Mouse (Mus musculus) heart, embryonic 16.5 days (tissue): ENCODE results near the gene Fermt3. TPM values are rescaled to one million over a fixed set of nuclear protein-coding genes. Genes with fewer than 3 reads are reported as not detected.

Experiments
- ATAC-seq: fragments of 200-750 bp; cut with Nextera tagmentation; replicated peaks from 2 replicates; pipeline ENCODE4 v1.8.0; 2017; ENCODE audit warnings: moderate number of reproducible peaks; ENCODE audit not compliant: insufficient read depth, low FRiP score; ENCODE audit errors: extremely low read depth
- H3K27ac ChIP-seq: fragments of 300-500 bp; sonication (generic); 2 replicates; pipeline ENCODE4 v1.5.1; 2014; ENCODE audit warnings: mild to moderate bottlenecking, low read length, control low read depth, moderate library complexity
- H3K27me3 ChIP-seq: fragments of 300-500 bp; sonication (generic); 2 replicates; pipeline ENCODE4 v1.6.1; 2014; ENCODE audit warnings: low read length, mixed read lengths; ENCODE audit not compliant: control insufficient read depth, insufficient read depth
- H3K36me3 ChIP-seq: fragments of 300-500 bp; sonication (generic); 2 replicates; pipeline ENCODE4 v1.6.1; 2014; ENCODE audit not compliant: control insufficient read depth, insufficient read depth
- H3K4me1 ChIP-seq: fragments of 300-500 bp; sonication (generic); 2 replicates; pipeline ENCODE4 v1.6.1; 2014; ENCODE audit warnings: low read length, mixed read lengths; ENCODE audit not compliant: control insufficient read depth, insufficient read depth
- H3K4me2 ChIP-seq: fragments of 300-500 bp; sonication (generic); 2 replicates; pipeline ENCODE4 v1.6.1; 2014; ENCODE audit warnings: low read depth, mild to moderate bottlenecking, control low read depth, low read length
- H3K4me3 ChIP-seq: fragments of 300-500 bp; sonication (generic); 2 replicates; pipeline ENCODE4 v1.5.1; 2014; ENCODE audit warnings: mild to moderate bottlenecking, control low read depth, low read length
- H3K9ac ChIP-seq: fragments of 300-500 bp; sonication (generic); 2 replicates; pipeline ENCODE4 v1.6.1; 2014; ENCODE audit warnings: low read length, control low read depth
- H3K9me3 ChIP-seq: fragments of 300-500 bp; sonication (generic); replicated peaks from 2 replicates; pipeline ENCODE4 v1.6.1; 2016; ENCODE audit warnings: low read length; ENCODE audit not compliant: control insufficient read depth
- WGBS: fragments of 180-500 bp; shearing (Covaris S2); extraction: QIAGEN DNeasy Blood & Tissue Kit; methylation state at CpG from one replicate; pipeline ENCODE4 v1.1.7; 2014; 5-methylcytosine and 5-hydroxymethylcytosine counted together
- polyA plus RNA-seq: library from polyadenylated mRNA; unstranded; fragments of >200 nt; fragmentation: Nextera tagmentation; extraction: Ambion mirVana; gene quantifications from 2 replicates; pipeline ENCODE4 v1.2.1, GENCODE M21; 2015

Gene Fermt3
- polyA plus RNA-seq, 1 experiment from 2014 or later: 24.7 TPM

DNA sequence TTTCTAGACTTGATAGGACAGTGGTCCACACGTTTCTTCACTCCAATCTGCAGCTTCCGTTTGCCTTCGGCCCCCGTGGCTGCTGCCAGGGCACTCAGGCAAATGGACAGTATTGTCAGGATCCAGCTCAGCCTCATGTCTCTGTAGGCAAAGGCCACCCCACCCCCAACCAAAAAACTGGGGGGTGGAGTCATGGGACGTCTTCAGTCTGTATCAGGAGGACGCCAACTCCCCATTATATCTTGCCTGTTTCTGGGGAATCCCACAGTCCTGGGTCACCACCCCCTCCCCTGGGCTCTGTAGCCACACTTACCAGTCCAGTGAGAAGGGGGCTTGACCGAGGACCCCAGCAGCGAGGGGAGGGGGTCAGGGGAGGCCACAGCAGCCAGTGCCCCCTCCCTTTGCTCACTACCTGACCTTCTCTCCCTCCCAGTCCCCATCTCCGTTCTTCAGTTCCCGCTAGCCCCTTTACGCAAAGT is 40.2 kb downstream of the Fermt3 start:
- peak overlapping the region; percentile 98 for H3K27ac ChIP-seq
- H3K4me1 ChIP-seq: peaks cover 35% of the 10 kb centered on the region
- no peak for ATAC-seq
- peak overlapping the region; percentile 75 for H3K4me2 ChIP-seq
- H3K9ac ChIP-seq: peak overlapping the region; percentile 81
- peak overlapping the region; percentile 61 for H3K4me3 ChIP-seq
- peaks cover 34% of the 10 kb centered on the region for H3K36me3 ChIP-seq
- H3K27me3 ChIP-seq: no peaks in the 10 kb centered on the region
- 7% methylated on average over 11 of the region's 11 CpGs for WGBS
- no peaks in the 10 kb centered on the region for H3K9me3 ChIP-seq

GRCm38 (mm10) chr19:6978639-6978974 is 40.7 kb downstream of the Fermt3 start:
- Histone ChIP-seq H3K4me3 (peak overlapping the region; percentile 61), H3K27ac (peak overlapping the region; percentile 98; the same call in 1 of the 2 replicates), H3K27me3 (no peaks in the 10 kb centered on the region), H3K9me3 (no peaks in the 10 kb centered on the region), H3K4me1 (peaks cover 40% of the 10 kb centered on the region), H3K9ac (peak overlapping the region; percentile 81), H3K4me2 (peak overlapping the region; percentile 75), H3K36me3 (peaks cover 30% of the 10 kb centered on the region)
- ATAC-seq: no peak
- 30% methylated on average over 3 of the region's 3 CpGs for WGBS

- H3K27ac ChIP-seq: peak overlapping the region; percentile 98; the same call in 1 of the 2 replicates
- no peaks in the 10 kb centered on the region for H3K9me3 ChIP-seq
- H3K4me3 ChIP-seq: peak overlapping the region; percentile 61
- peaks cover 40% of the 10 kb centered on the region for H3K4me1 ChIP-seq
- H3K36me3 ChIP-seq: peaks cover 27% of the 10 kb centered on the region
- peak overlapping the region; percentile 75 for H3K4me2 ChIP-seq
- H3K9ac ChIP-seq: peak overlapping the region; percentile 81
- no peak for ATAC-seq
- no peaks in the 10 kb centered on the region for H3K27me3 ChIP-seq
- WGBS: 69% methylated on average over 13 of the region's 13 CpGs
Observed at GRCm38 (mm10) chr19:6977759-6978638, 41.3 kb downstream of the Fermt3 start.

GRCm38 (mm10) chr19:6975537-6976521 is 43.4 kb downstream of the Fermt3 start, which contains the start of gene Plcb3:
Gene Plcb3 (minus strand): TSS chr19:6976470.
- no peak for ATAC-seq
- Histone ChIP-seq H3K27me3 (no peaks in the 10 kb centered on the region), H3K36me3 (peaks cover 16% of the 10 kb centered on the region), H3K9ac (peak within 1 kb of the TSS; percentile 81), H3K4me1 (peaks cover 38% of the 10 kb centered on the region), H3K4me3 (peak within 1 kb of the TSS; percentile 71), H3K4me2 (peak within 1 kb of the TSS; percentile 91), H3K9me3 (no peaks in the 10 kb centered on the region), H3K27ac (peak within 1 kb of the TSS; percentile 89)
- 1% methylated on average over 16 of the region's 16 CpGs for WGBS

GRCm38 (mm10) chr19:6974211-6975205 is 44.8 kb downstream of the Fermt3 start, which contains the start of gene Ppp1r14b:
Gene Ppp1r14b (plus strand): TSS chr19:6974968.
- H3K27me3 ChIP-seq: no peaks in the 10 kb centered on the region
- ATAC-seq: peak; percentile 61
- WGBS: under 1% methylated on average over 70 of the region's 84 CpGs
- peaks cover 48% of the 10 kb centered on the region for H3K4me1 ChIP-seq
- peaks cover 16% of the 10 kb centered on the region for H3K36me3 ChIP-seq
- peak within 1 kb of the TSS; percentile 71 for H3K4me3 ChIP-seq
- H3K9ac ChIP-seq: peak within 1 kb of the TSS; percentile 81
- H3K9me3 ChIP-seq: no peaks in the 10 kb centered on the region
- peak within 1 kb of the TSS; percentile 91 for H3K4me2 ChIP-seq
- peak within 1 kb of the TSS; percentile 89 for H3K27ac ChIP-seq

DNA sequence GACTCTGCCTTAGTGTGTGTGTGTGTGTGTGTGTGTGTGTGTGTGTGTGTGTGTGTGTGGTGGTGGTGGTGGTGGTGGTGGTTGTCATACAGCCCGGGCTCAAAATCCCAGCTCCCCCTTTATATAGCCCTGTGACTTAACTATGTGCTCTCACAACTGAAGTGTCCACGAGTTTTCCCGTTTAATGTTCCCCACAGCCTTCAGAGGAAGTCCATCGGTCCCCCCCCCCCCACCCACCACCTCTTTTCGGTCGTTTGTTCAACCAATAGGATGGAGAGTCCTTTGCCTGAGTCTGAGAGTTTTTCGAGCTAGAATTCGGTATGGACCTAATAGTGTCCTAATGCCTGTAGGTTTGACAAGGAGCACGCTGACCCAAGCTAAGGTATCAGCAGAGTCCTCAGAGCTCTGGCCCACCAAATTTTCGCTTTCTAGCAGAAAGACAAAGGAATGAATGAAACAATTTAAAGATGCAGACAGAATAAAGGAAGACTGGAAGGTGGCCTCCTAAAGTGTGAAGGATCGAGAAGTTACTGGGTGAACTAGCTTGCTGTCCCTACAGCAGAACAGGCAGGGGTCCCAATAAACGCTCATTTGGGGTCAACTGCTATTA is 45.6 kb downstream of the Fermt3 start:
- WGBS: 33% methylated on average over 12 of the region's 12 CpGs
- no peaks in the 10 kb centered on the region for H3K27me3 ChIP-seq
- no peaks in the 10 kb centered on the region for H3K9me3 ChIP-seq
- peaks cover 45% of the 10 kb centered on the region for H3K4me1 ChIP-seq
- H3K36me3 ChIP-seq: peaks cover 16% of the 10 kb centered on the region
- peak overlapping the region; percentile 71 for H3K4me3 ChIP-seq
- H3K4me2 ChIP-seq: peak overlapping the region; percentile 91
- no peak for ATAC-seq
- H3K27ac ChIP-seq: peak overlapping the region; percentile 89
- H3K9ac ChIP-seq: peak overlapping the region; percentile 81

DNA sequence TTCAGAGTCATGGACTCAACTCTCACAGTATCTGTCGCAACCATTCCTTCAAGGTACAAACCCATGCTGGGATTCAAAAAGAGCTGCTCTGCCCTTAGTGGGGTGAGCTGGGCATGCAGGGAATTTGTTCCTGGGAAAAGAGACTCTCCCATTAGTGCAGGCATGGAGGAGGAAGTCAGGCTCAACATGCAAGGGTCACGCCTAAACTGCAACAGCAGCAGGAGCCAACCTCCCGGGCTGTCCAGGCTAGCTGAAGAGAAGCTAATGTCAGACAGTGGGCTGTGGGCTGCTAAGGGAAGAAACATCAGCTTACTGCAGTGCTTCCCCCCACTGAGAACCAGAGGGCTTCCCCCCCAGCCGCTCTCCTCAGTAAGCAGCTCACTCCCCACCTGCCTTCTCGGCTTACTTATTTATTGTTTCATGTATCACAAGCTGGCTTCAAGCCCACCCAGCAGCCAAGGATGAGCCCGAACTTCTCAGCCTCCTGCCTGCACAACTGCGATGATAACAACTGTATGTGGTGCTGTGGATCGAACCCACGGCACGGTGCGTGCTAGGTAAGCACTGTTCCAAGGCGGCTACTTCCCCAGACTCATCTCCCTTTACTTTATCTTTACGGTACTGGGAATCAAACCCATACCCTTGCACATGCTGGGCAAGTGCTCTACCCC is 46.9 kb downstream of the Fermt3 start:
- 82% methylated on average over 13 of the region's 13 CpGs for WGBS
- Histone ChIP-seq H3K36me3 (peaks cover 3% of the 10 kb centered on the region), H3K27ac (no peak overlapping the region), H3K4me2 (no peak overlapping the region), H3K4me1 (peaks cover 42% of the 10 kb centered on the region), H3K4me3 (no peak overlapping the region), H3K27me3 (no peaks in the 10 kb centered on the region), H3K9ac (no peak overlapping the region), H3K9me3 (no peaks in the 10 kb centered on the region)
- no peak for ATAC-seq
